Mouse (Mus musculus): ENCODE data around the gene Mroh2a. TPM values are rescaled to one million over a fixed set of nuclear protein-coding genes. Genes with fewer than 3 reads are reported as not detected.

Mroh2a gene
- polyA plus RNA-seq, 1 experiment from 2014 or later = 0.28 TPM

GRCm38 (mm10) chr1:88260604-88261377 lies 34.0 kb downstream of the Mroh2a start:
- 69% methylated on average over 10 of the region's 10 CpGs for WGBS (ENCODE audit: insufficient replicate concordance)

GRCm38 (mm10) chr1:88261706-88262105 lies 34.9 kb downstream of the Mroh2a start:
- Histone ChIP-seq H3K27ac (replicated peaks) (no peak overlapping the region), H3K9me3 (replicated peaks) (no peaks in the 10 kb centered on the region), H3K9ac (no peak overlapping the region), H3K27me3 (no peaks in the 10 kb centered on the region), H3K4me3 (replicated peaks) (no peak overlapping the region), H3K36me3 (replicated peaks) (peaks cover 67% of the 10 kb centered on the region), H3K4me1 (replicated peaks) (peaks cover 44% of the 10 kb centered on the region), H3K4me2 (no peak overlapping the region)
- 71% methylated on average over 7 of the region's 7 CpGs for WGBS (ENCODE audit: insufficient replicate concordance)
- no peak for ATAC-seq (ENCODE audit: insufficient read depth)

More at GRCm38 (mm10) chr1:88260604-88261377, 34.0 kb downstream of the Mroh2a start:
- Histone ChIP-seq H3K27ac (replicated peaks) (peak overlapping the region; percentile 12), H3K9ac (no peak overlapping the region), H3K9me3 (replicated peaks) (no peaks in the 10 kb centered on the region), H3K4me2 (no peak overlapping the region), H3K36me3 (replicated peaks) (peaks cover 58% of the 10 kb centered on the region), H3K27me3 (no peaks in the 10 kb centered on the region), H3K4me3 (replicated peaks) (no peak overlapping the region), H3K4me1 (replicated peaks) (peaks cover 44% of the 10 kb centered on the region)
- ATAC-seq (ENCODE audit: insufficient read depth) = peak; percentile 8; the same call in 1 of the 2 replicates

- 75% methylated on average over 4 of the region's 4 CpGs for WGBS (ENCODE audit: insufficient replicate concordance)
- Histone ChIP-seq H3K36me3 (replicated peaks) (peaks cover 72% of the 10 kb centered on the region), H3K4me2 (no peak overlapping the region), H3K27me3 (no peaks in the 10 kb centered on the region), H3K9ac (no peak overlapping the region), H3K27ac (replicated peaks) (no peak overlapping the region), H3K4me1 (replicated peaks) (peaks cover 44% of the 10 kb centered on the region), H3K4me3 (replicated peaks) (no peak overlapping the region), H3K9me3 (replicated peaks) (no peaks in the 10 kb centered on the region)
- no peak for ATAC-seq (ENCODE audit: insufficient read depth)
These were observed 35.5 kb downstream of the Mroh2a start for GRCm38 (mm10) chr1:88262255-88262654.

GRCm38 (mm10) chr1:88262961-88263360 lies 36.2 kb downstream of the Mroh2a start:
- Histone ChIP-seq H3K27ac (replicated peaks) (no peak overlapping the region), H3K4me3 (replicated peaks) (no peak overlapping the region), H3K4me2 (no peak overlapping the region), H3K9ac (no peak overlapping the region), H3K36me3 (replicated peaks) (peaks cover 79% of the 10 kb centered on the region), H3K9me3 (replicated peaks) (no peaks in the 10 kb centered on the region), H3K4me1 (replicated peaks) (peaks cover 44% of the 10 kb centered on the region), H3K27me3 (no peaks in the 10 kb centered on the region)
- WGBS (ENCODE audit: insufficient replicate concordance) = 67% methylated on average over 6 of the region's 6 CpGs
- ATAC-seq (ENCODE audit: insufficient read depth) = no peak

GRCm38 (mm10) chr1:88263778-88264177 lies 37.0 kb downstream of the Mroh2a start:
- no peak overlapping the region for H3K9ac ChIP-seq
- no peak overlapping the region for H3K27ac ChIP-seq (replicated peaks)
- ATAC-seq (ENCODE audit: insufficient read depth) = no peak
- H3K36me3 ChIP-seq (replicated peaks) = peaks cover 88% of the 10 kb centered on the region
- WGBS (ENCODE audit: insufficient replicate concordance) = 74% methylated on average over 5 of the region's 5 CpGs
- no peaks in the 10 kb centered on the region for H3K27me3 ChIP-seq
- H3K4me2 ChIP-seq = no peak overlapping the region
- H3K9me3 ChIP-seq (replicated peaks) = no peaks in the 10 kb centered on the region
- no peak overlapping the region for H3K4me3 ChIP-seq (replicated peaks)
- peaks cover 44% of the 10 kb centered on the region for H3K4me1 ChIP-seq (replicated peaks)

- WGBS (ENCODE audit: insufficient replicate concordance) = 75% methylated on average over 7 of the region's 7 CpGs
- Histone ChIP-seq H3K4me3 (replicated peaks) (no peak overlapping the region), H3K27me3 (no peaks in the 10 kb centered on the region), H3K9me3 (replicated peaks) (no peaks in the 10 kb centered on the region), H3K27ac (replicated peaks) (no peak overlapping the region), H3K9ac (no peak overlapping the region), H3K36me3 (replicated peaks) (peaks cover 93% of the 10 kb centered on the region), H3K4me1 (replicated peaks) (peaks cover 40% of the 10 kb centered on the region), H3K4me2 (no peak overlapping the region)
- ATAC-seq (ENCODE audit: insufficient read depth) = no peak
These were observed 37.6 kb downstream of the Mroh2a start for GRCm38 (mm10) chr1:88264237-88264868.

- no peak overlapping the region for H3K4me3 ChIP-seq (replicated peaks)
- no peak for ATAC-seq (ENCODE audit: insufficient read depth)
- no peak overlapping the region for H3K4me2 ChIP-seq
- no peak overlapping the region for H3K27ac ChIP-seq (replicated peaks)
- no peaks in the 10 kb centered on the region for H3K9me3 ChIP-seq (replicated peaks)
- 70% methylated on average over 4 of the region's 4 CpGs for WGBS (ENCODE audit: insufficient replicate concordance)
- H3K36me3 ChIP-seq (replicated peaks) = peaks cover 98% of the 10 kb centered on the region
- peaks cover 35% of the 10 kb centered on the region for H3K4me1 ChIP-seq (replicated peaks)
- H3K9ac ChIP-seq = no peak overlapping the region
- no peaks in the 10 kb centered on the region for H3K27me3 ChIP-seq
These were observed 38.1 kb downstream of the Mroh2a start for GRCm38 (mm10) chr1:88264869-88265240.

GRCm38 (mm10) chr1:88266123-88266522 lies 39.3 kb downstream of the Mroh2a start:
- no peaks in the 10 kb centered on the region for H3K27me3 ChIP-seq
- no peak overlapping the region for H3K4me2 ChIP-seq
- H3K4me3 ChIP-seq (replicated peaks) = no peak overlapping the region
- no peaks in the 10 kb centered on the region for H3K9me3 ChIP-seq (replicated peaks)
- H3K9ac ChIP-seq = no peak overlapping the region
- WGBS (ENCODE audit: insufficient replicate concordance) = 79% methylated on average over 13 of the region's 13 CpGs
- peaks cover 95% of the 10 kb centered on the region for H3K36me3 ChIP-seq (replicated peaks)
- H3K4me1 ChIP-seq (replicated peaks) = peaks cover 22% of the 10 kb centered on the region
- no peak overlapping the region for H3K27ac ChIP-seq (replicated peaks)
- no peak for ATAC-seq (ENCODE audit: insufficient read depth)

GRCm38 (mm10) chr1:88267489-88267888 lies 40.7 kb downstream of the Mroh2a start:
- WGBS (ENCODE audit: insufficient replicate concordance) = 89% methylated on average over 6 of the region's 6 CpGs
- Histone ChIP-seq H3K4me1 (replicated peaks) (peaks cover 9% of the 10 kb centered on the region; the same call in 1 of the 2 replicates), H3K27me3 (no peaks in the 10 kb centered on the region), H3K9me3 (replicated peaks) (no peaks in the 10 kb centered on the region), H3K36me3 (replicated peaks) (peaks cover 95% of the 10 kb centered on the region), H3K4me3 (replicated peaks) (no peak overlapping the region), H3K4me2 (no peak overlapping the region), H3K27ac (replicated peaks) (no peak overlapping the region), H3K9ac (no peak overlapping the region)
- no peak for ATAC-seq (ENCODE audit: insufficient read depth)

GRCm38 (mm10) chr1:88268070-88268469 lies 41.3 kb downstream of the Mroh2a start:
- H3K9me3 ChIP-seq (replicated peaks) = no peaks in the 10 kb centered on the region
- H3K4me2 ChIP-seq = no peak overlapping the region
- 73% methylated on average over 6 of the region's 6 CpGs for WGBS (ENCODE audit: insufficient replicate concordance)
- ATAC-seq (ENCODE audit: insufficient read depth) = no peak
- 0 out of 2 replicates have a peak, but pooled peaks cover 3% of the 10 kb centered on the region for H3K4me1 ChIP-seq (replicated peaks)
- H3K27me3 ChIP-seq = no peaks in the 10 kb centered on the region
- peaks cover 95% of the 10 kb centered on the region for H3K36me3 ChIP-seq (replicated peaks)
- H3K27ac ChIP-seq (replicated peaks) = no peak overlapping the region
- no peak overlapping the region for H3K4me3 ChIP-seq (replicated peaks)
- no peak overlapping the region for H3K9ac ChIP-seq

GRCm38 (mm10) chr1:88269539-88270309 lies 42.9 kb downstream of the Mroh2a start:
- H3K9ac ChIP-seq = no peak overlapping the region
- WGBS (ENCODE audit: insufficient replicate concordance) = 80% methylated on average over 12 of the region's 12 CpGs
- H3K4me1 ChIP-seq (replicated peaks) = peaks cover 2% of the 10 kb centered on the region; the same call in 1 of the 2 replicates
- no peaks in the 10 kb centered on the region for H3K9me3 ChIP-seq (replicated peaks)
- H3K4me3 ChIP-seq (replicated peaks) = no peak overlapping the region
- H3K27ac ChIP-seq (replicated peaks) = no peak overlapping the region
- ATAC-seq (ENCODE audit: insufficient read depth) = no peak
- peaks cover 95% of the 10 kb centered on the region for H3K36me3 ChIP-seq (replicated peaks)
- H3K4me2 ChIP-seq = no peak overlapping the region
- no peaks in the 10 kb centered on the region for H3K27me3 ChIP-seq

All from liver, embryonic 15.5 days (tissue).